Mouse (Mus musculus): ENCODE results near the gene Ilf2. TPM values are rescaled to one million over a fixed set of nuclear protein-coding genes. Genes with fewer than 3 reads are reported as not detected.
A peak's percentile ranks its signal among the peaks of the same experiment; 100 is the strongest.

The Ilf2 gene
- total and polyA plus RNA-seq, 3 experiments: 13.9 to 32.2 (median 30.6) TPM

DNA sequence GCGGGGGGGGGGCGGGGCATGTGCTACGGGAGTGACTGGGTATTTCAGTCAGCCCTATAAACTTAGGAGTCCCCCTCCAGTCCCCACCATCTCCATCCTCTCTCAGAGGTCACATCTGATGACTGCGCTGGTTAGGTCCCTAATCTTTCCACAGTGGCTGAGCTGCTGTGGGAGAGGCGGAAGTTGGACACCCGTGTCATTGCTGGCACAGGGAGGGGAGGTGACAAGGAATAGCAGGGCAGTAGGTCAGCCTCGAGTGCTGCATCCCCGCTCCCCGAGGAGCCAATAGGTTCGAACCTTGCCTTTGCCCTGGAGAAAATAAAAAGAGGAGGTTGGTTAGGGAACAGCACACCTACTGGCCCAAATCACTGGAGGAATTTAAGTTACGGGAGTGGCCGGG, 25.1 kb upstream of the Ilf2 start:
- WGBS: 34% methylated on average over 12 of the region's 12 CpGs
- DNase-seq: no peak
- H3K4me3 ChIP-seq: no peak overlapping the region

DNA sequence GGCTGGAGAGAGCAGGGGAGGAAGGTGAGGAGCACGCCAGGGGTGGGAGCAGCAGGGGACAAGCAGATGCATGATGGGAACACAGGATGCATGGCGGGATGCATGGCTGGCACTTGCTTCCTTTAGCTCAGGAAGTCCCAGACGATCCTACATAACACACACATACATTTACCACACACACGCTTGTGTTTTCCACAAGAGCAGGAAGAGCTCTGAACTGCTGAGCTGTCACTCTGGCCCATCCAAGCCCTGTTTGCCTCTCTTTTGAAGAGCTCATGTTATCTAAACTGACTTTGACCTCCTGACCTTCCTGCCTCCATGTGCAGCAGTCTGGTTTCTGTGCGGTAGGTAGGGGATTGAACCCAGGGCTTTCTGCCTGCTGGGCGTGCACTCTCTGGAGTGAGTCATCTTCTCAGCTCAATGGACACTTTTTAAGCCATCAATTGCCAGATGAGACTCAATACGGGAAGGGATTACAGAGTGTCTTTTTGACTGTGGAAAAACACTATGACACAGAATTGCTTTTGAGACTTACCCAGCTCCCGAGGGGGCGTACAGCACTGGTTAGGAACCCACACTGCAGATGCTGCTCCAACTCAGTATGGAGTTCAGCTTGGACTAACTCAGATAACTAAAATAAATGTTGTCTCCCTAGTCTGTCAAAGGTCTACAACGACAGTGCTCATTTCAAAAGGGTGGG, 24.4 kb upstream of the Ilf2 start:
- Histone ChIP-seq H3K36me3 (ENCODE audit: control insufficient read depth, insufficient read depth, low read length) (no peaks in the 10 kb centered on the region), H3K79me2 (replicated peaks; ENCODE audit: control insufficient read depth, insufficient read depth, low read length) (no peaks in the 10 kb centered on the region), H3K4me3 (no peak overlapping the region), H3K27me3 (ENCODE audit: control insufficient read depth, insufficient read depth, low read length) (no peaks in the 10 kb centered on the region), H3K4me1 (ENCODE audit: control insufficient read depth, insufficient read depth, low read length) (peaks cover 13% of the 10 kb centered on the region), H3K9ac (ENCODE audit: low read depth, low read length) (no peak overlapping the region), H3K27ac (no peak overlapping the region; the same call in 1 of the 2 replicates)
- TF ChIP-seq EP300 (IDR thresholded peaks at IDR 0.05; ENCODE audit: insufficient read depth, low read depth, low read length): no peak
- no peak for TF ChIP-seq POLR2A (IDR thresholded peaks at IDR 0.05; ENCODE audit: insufficient read depth, low read depth, low read length)
- no peak for TF ChIP-seq CTCF (IDR thresholded peaks at IDR 0.05)
- no peak for DNase-seq
- 33% methylated on average over 10 of the region's 10 CpGs for WGBS
- intact Hi-C loops (cut with DNase I): no loop called here

More for the DNA sequence above, 25.1 kb upstream of the Ilf2 start:
- no peaks in the 10 kb centered on the region for H3K79me2 ChIP-seq (replicated peaks; ENCODE audit: control insufficient read depth, insufficient read depth, low read length)
- no peak overlapping the region for H3K27ac ChIP-seq
- H3K36me3 ChIP-seq (ENCODE audit: control insufficient read depth, insufficient read depth, low read length): no peaks in the 10 kb centered on the region; the same call in 1 of the 2 replicates
- H3K4me1 ChIP-seq (ENCODE audit: control insufficient read depth, insufficient read depth, low read length): peaks cover 13% of the 10 kb centered on the region
- no peaks in the 10 kb centered on the region for H3K27me3 ChIP-seq (ENCODE audit: control insufficient read depth, insufficient read depth, low read length)
- intact Hi-C loops (cut with DNase I): no loop called here
- H3K9ac ChIP-seq (ENCODE audit: low read depth, low read length): no peak overlapping the region; the same call in 1 of the 2 replicates
- TF ChIP-seq CTCF (IDR thresholded peaks at IDR 0.05): no peak
- TF ChIP-seq POLR2A (IDR thresholded peaks at IDR 0.05; ENCODE audit: insufficient read depth, low read depth, low read length): no peak
- no peak for TF ChIP-seq EP300 (IDR thresholded peaks at IDR 0.05; ENCODE audit: insufficient read depth, low read depth, low read length)

DNA sequence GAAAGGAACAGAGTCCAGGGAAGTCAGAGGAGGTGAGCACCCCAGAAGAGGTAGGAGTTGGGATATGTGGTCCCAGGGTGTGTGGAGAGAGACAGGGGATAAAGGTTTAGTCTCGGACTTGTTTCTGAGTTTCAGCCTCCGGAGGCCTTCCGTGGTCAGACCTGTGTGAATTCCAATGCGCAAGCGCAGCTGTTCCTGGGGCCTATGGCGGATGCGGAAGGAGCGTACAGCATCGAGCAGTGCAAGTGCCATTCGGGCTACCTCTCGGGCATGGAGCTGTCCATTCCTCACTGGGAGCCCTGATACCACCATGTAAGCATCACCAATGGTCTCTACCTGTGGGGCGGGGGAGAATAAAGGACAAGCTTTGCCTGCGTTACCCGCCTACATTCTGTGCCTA, 21.0 kb upstream of the Ilf2 start:
- Histone ChIP-seq H3K27ac (no peak overlapping the region), H3K9ac (ENCODE audit: low read depth, low read length) (no peak overlapping the region), H3K79me2 (replicated peaks; ENCODE audit: control insufficient read depth, insufficient read depth, low read length) (no peaks in the 10 kb centered on the region), H3K4me3 (no peak overlapping the region), H3K27me3 (ENCODE audit: control insufficient read depth, insufficient read depth, low read length) (no peaks in the 10 kb centered on the region), H3K36me3 (ENCODE audit: control insufficient read depth, insufficient read depth, low read length) (no peaks in the 10 kb centered on the region), H3K4me1 (ENCODE audit: control insufficient read depth, insufficient read depth, low read length) (peaks cover 7% of the 10 kb centered on the region)
- no peak for DNase-seq
- TF ChIP-seq CTCF (IDR thresholded peaks at IDR 0.05) (no peak), EP300 (IDR thresholded peaks at IDR 0.05; ENCODE audit: insufficient read depth, low read depth, low read length) (no peak), POLR2A (IDR thresholded peaks at IDR 0.05; ENCODE audit: insufficient read depth, low read depth, low read length) (no peak)
- 97% methylated on average over 14 of the region's 14 CpGs for WGBS
- intact Hi-C loops (cut with DNase I): no loop called here

DNA sequence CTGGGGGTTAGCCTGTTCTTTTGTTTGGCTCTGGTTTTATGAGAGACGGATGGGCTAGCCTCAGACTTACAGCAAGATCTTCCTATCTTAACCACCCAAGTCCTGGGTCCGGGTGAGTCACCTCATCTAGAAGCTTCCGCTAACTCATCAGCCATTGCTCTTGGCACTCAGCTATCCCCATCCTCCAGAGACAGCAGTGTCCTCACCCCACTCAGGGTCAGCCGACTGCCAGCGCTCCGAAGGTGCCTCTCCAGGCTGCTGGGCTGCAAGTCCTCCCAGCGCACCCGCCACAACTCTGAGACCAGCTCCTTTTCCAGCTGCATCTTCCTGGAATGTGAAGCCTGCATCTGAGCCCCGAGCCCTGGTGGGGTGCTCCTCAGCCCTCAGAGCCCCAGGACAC, 16.2 kb upstream of the Ilf2 start:
- H3K36me3 ChIP-seq (ENCODE audit: control insufficient read depth, insufficient read depth, low read length): no peaks in the 10 kb centered on the region
- intact Hi-C loops (cut with DNase I): loop anchor here (10.0 kb wide), 1 partner anchor 165 kb away; the partner anchor contains the start of gene Gatad2b
- H3K27ac ChIP-seq: peak overlapping the region; percentile 12
- H3K4me1 ChIP-seq (ENCODE audit: control insufficient read depth, insufficient read depth, low read length): peaks cover 3% of the 10 kb centered on the region
- H3K4me3 ChIP-seq: no peak overlapping the region
- 76% methylated on average over 9 of the region's 9 CpGs for WGBS
- TF ChIP-seq CTCF (IDR thresholded peaks at IDR 0.05) (no peak), EP300 (IDR thresholded peaks at IDR 0.05; ENCODE audit: insufficient read depth, low read depth, low read length) (no peak), POLR2A (IDR thresholded peaks at IDR 0.05; ENCODE audit: insufficient read depth, low read depth, low read length) (no peak)
- H3K9ac ChIP-seq (ENCODE audit: low read depth, low read length): no peak overlapping the region
- no peaks in the 10 kb centered on the region for H3K79me2 ChIP-seq (replicated peaks; ENCODE audit: control insufficient read depth, insufficient read depth, low read length)
- no peak for DNase-seq
- no peaks in the 10 kb centered on the region for H3K27me3 ChIP-seq (ENCODE audit: control insufficient read depth, insufficient read depth, low read length)

DNA sequence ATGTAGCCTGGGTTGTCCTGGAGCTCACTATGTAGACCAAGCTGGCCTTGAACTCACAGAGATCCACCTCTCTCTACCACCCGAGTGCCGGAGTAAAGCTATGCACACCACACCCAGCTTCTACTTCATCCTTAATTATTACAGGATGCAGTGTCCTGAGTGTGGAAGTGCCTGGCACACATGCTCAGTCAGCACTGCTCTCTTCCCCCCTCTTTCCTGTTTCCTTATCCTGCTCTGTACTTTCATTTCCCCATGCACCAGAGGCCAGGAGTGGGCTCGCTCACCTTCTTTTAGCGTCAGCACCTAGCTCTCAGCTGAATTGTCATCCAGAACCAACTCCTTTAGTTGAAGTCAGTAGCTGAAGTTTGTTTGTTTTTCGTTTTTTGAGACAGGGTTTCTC, 15.6 kb upstream of the Ilf2 start:
- no peak for TF ChIP-seq CTCF (IDR thresholded peaks at IDR 0.05)
- no peak for TF ChIP-seq POLR2A (IDR thresholded peaks at IDR 0.05; ENCODE audit: insufficient read depth, low read depth, low read length)
- TF ChIP-seq EP300 (IDR thresholded peaks at IDR 0.05; ENCODE audit: insufficient read depth, low read depth, low read length): no peak
- WGBS: 51% methylated on average over 5 of the region's 5 CpGs

DNA sequence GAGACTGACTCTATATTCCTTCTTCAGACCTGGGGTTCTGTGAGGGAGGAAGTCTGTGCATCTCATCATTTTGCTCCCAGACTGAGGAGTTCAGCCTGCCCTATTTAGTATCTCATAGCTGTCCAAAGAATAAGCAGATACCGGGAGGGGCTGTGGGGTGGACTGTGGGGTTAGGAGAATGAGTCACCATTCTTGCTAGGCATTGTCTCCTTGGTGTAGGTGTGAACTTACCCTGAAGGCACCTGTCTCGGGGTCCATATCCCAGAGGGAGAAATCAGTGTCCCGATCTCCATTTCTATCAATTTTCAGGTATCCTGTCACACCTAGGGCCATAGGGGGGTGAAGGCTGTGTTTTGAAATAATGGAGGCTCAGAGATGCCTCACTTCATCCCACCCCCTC, 14.0 kb upstream of the Ilf2 start:
- Histone ChIP-seq H3K27me3 (ENCODE audit: control insufficient read depth, insufficient read depth, low read length) (peaks cover 4% of the 10 kb centered on the region), H3K79me2 (replicated peaks; ENCODE audit: control insufficient read depth, insufficient read depth, low read length) (no peaks in the 10 kb centered on the region; the same call in 1 of the 2 replicates), H3K4me1 (ENCODE audit: control insufficient read depth, insufficient read depth, low read length) (peaks cover 3% of the 10 kb centered on the region), H3K4me3 (no peak overlapping the region), H3K27ac (no peak overlapping the region), H3K9ac (ENCODE audit: low read depth, low read length) (no peak overlapping the region), H3K36me3 (ENCODE audit: control insufficient read depth, insufficient read depth, low read length) (no peaks in the 10 kb centered on the region)
- intact Hi-C loops (cut with DNase I): loop anchor here (10.0 kb wide), 1 partner anchor 167 kb away; the partner anchor contains the start of gene Gatad2b
- TF ChIP-seq POLR2A (IDR thresholded peaks at IDR 0.05; ENCODE audit: insufficient read depth, low read depth, low read length) (no peak), CTCF (IDR thresholded peaks at IDR 0.05) (no peak), EP300 (IDR thresholded peaks at IDR 0.05; ENCODE audit: insufficient read depth, low read depth, low read length) (no peak)
- no peak for DNase-seq
- WGBS: 66% methylated on average over 3 of the region's 3 CpGs

More for the DNA sequence above, 15.6 kb upstream of the Ilf2 start:
- H3K4me3 ChIP-seq: no peak overlapping the region
- intact Hi-C loops (cut with DNase I): loop anchor here (10.0 kb wide), 1 partner anchor 166 kb away; the partner anchor contains the start of gene Gatad2b
- peaks cover 3% of the 10 kb centered on the region for H3K27me3 ChIP-seq (ENCODE audit: control insufficient read depth, insufficient read depth, low read length)
- H3K27ac ChIP-seq: peak overlapping the region; percentile 17; the same call in 1 of the 2 replicates
- no peak overlapping the region for H3K9ac ChIP-seq (ENCODE audit: low read depth, low read length)
- peaks cover 3% of the 10 kb centered on the region for H3K4me1 ChIP-seq (ENCODE audit: control insufficient read depth, insufficient read depth, low read length)
- H3K36me3 ChIP-seq (ENCODE audit: control insufficient read depth, insufficient read depth, low read length): no peaks in the 10 kb centered on the region
- DNase-seq: no peak
- no peaks in the 10 kb centered on the region; the same call in 1 of the 2 replicates for H3K79me2 ChIP-seq (replicated peaks; ENCODE audit: control insufficient read depth, insufficient read depth, low read length)
